Mouse (Mus musculus): ENCODE measurements around the gene Lrp1.

Gene Lrp1

DNA sequence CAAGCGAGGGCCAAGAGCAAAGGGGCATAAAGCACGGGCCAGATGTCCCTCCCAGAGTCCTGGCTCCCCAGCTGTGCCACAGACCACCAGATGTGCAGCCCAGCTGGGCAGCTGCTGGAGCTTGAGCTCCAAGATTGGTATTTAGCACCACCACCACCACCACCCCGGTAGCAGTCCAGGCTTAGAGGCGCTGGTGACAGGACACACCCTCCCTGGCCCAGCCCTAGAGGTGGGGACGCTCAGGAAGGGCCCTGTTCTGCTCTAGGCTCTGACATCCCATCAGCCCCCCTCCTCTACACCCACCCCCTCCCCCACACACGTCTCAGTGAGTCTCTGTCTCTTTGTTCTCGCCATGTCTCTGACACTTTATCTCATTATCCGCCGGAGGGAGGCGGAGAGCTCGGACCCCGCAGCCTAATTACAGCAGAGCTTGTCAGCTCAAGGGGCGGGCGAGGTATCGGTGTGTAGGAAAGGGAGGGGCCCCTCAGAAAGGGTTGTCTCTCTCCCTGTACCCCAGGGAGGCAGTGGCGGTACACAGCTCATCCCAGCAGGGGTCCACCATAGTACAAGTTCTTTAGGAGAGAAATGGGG is 107.4 kb downstream of the Lrp1 start:
- no peak for DNase-seq (ENCODE audit: low read depth, low spot score)
- Histone ChIP-seq H3K36me3 (ENCODE audit: control insufficient read depth, insufficient read depth, low read length, poor library complexity, severe bottlenecking) (peaks cover 3% of the 10 kb centered on the region), H3K27me3 (ENCODE audit: control insufficient read depth, insufficient read depth, low read length, poor library complexity, severe bottlenecking) (no peaks in the 10 kb centered on the region)

DNA sequence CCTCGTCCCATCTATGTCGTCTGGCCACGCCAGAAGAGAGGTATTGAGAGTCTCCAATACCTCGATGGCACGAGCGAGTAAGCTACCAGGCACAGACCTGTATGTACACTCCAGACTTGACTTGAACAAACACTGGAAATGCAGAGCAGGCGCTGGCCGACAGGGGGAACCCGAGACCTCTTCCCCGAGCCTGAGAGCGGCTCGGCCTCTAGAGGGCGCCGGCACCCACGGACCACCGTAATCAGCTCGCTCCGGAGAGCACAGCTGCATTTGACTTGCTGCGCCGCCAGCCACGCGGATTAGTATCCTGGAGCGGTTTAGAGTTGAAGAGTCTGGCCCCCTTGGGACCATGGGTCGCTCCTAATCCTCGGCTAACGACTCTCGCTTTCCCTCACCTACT is 108.1 kb downstream of the Lrp1 start:
- peaks cover 2% of the 10 kb centered on the region for H3K36me3 ChIP-seq (ENCODE audit: control insufficient read depth, insufficient read depth, low read length, poor library complexity, severe bottlenecking)
- H3K27me3 ChIP-seq (ENCODE audit: control insufficient read depth, insufficient read depth, low read length, poor library complexity, severe bottlenecking) = no peaks in the 10 kb centered on the region
- DNase-seq (ENCODE audit: low read depth, low spot score) = peak; percentile 95

DNA sequence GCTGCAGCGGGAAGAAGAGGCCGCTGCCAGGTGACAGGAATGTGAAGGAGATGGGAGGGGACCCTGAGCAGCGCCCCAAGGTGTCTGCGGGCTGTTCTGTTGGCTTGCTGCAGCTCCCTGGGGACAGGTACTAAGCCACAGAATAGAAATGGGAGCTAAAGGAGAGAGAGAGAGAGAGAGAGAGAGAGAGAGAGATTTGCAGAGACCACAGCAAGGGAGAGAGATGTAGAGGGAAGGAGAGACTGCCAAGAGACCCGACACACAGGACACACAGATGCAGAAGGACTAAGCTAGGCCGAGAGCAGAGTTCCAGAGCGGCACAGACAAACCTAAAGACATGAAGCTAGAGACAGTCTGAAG is 108.7 kb downstream of the Lrp1 start:
- Histone ChIP-seq H3K27me3 (ENCODE audit: control insufficient read depth, insufficient read depth, low read length, poor library complexity, severe bottlenecking) (no peaks in the 10 kb centered on the region), H3K36me3 (ENCODE audit: control insufficient read depth, insufficient read depth, low read length, poor library complexity, severe bottlenecking) (peaks cover 1% of the 10 kb centered on the region)
- DNase-seq (ENCODE audit: low read depth, low spot score) = no peak

DNA sequence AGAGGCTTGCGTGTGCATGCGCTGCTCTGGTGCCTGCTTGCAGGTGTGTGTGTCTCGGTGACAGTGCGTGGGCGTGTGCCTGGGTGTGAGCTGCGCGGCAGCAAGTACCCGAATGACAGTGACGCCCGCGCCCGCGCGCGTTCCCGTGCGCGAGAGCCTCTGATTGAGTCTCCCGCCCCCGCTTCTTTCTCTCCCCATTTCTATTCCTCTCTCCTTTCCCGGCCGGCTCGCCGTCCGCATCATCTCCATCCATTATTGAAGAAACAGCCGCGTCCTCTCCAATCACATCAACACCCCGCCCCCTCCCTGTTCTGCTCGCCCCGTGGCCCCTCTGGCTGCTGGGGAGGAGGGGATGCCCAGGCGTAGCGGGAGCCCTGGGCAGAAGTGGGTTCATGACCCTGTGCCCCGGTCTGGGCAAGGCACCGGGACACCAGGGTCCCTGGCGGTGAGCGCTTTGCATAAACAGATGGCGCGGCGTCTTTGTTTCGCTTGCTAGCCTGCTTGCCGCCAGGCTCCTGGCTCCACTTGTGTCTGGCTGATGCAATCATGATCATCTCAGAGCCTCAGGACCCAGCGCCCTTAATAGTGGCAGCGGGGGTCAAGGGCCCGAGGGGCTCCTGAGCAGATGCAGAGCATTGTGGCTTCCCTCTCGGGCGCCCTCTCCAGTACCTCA is 109.2 kb downstream of the Lrp1 start:
- Histone ChIP-seq H3K27me3 (ENCODE audit: control insufficient read depth, insufficient read depth, low read length, poor library complexity, severe bottlenecking) (no peaks in the 10 kb centered on the region), H3K36me3 (ENCODE audit: control insufficient read depth, insufficient read depth, low read length, poor library complexity, severe bottlenecking) (no peaks in the 10 kb centered on the region)
- peak; percentile 80 for DNase-seq (ENCODE audit: low read depth, low spot score)

DNA sequence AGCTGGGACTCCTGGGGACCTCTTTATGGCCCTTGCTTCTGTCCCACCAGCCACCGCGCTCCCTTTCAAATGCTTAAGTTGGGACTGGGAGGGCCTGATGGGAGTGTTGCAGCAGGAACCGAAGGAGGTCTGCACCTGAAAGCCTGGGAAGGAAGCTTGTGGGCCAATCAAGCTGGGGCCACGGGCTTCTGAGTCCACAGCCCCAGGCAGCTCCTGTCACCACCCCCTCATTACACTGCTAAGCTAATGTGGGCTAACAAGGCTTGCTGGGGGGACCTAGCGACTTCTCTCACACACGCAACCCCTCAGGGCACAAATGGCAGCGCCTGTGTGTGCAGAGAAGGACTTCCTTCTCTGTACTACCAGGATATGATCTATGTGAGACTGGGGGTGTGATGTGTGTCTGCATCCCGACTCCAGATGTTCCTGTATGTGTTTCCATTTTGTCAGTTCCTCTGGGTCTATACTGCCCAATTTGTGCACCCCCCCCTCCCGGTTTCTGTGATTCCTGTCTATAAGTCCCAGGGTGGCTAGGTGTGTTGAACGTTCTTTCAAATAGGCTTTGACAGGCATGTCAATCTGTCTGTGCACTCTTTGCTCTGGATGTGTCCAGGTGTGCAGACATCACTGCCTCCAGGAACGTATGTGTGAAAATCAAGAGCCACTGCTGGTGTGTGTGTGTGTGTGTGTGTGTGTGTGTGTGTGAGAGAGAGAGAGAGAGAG is 109.9 kb downstream of the Lrp1 start:
- H3K27me3 ChIP-seq (ENCODE audit: control insufficient read depth, insufficient read depth, low read length, poor library complexity, severe bottlenecking) = no peaks in the 10 kb centered on the region
- DNase-seq (ENCODE audit: low read depth, low spot score) = no peak
- no peaks in the 10 kb centered on the region for H3K36me3 ChIP-seq (ENCODE audit: control insufficient read depth, insufficient read depth, low read length, poor library complexity, severe bottlenecking)

DNA sequence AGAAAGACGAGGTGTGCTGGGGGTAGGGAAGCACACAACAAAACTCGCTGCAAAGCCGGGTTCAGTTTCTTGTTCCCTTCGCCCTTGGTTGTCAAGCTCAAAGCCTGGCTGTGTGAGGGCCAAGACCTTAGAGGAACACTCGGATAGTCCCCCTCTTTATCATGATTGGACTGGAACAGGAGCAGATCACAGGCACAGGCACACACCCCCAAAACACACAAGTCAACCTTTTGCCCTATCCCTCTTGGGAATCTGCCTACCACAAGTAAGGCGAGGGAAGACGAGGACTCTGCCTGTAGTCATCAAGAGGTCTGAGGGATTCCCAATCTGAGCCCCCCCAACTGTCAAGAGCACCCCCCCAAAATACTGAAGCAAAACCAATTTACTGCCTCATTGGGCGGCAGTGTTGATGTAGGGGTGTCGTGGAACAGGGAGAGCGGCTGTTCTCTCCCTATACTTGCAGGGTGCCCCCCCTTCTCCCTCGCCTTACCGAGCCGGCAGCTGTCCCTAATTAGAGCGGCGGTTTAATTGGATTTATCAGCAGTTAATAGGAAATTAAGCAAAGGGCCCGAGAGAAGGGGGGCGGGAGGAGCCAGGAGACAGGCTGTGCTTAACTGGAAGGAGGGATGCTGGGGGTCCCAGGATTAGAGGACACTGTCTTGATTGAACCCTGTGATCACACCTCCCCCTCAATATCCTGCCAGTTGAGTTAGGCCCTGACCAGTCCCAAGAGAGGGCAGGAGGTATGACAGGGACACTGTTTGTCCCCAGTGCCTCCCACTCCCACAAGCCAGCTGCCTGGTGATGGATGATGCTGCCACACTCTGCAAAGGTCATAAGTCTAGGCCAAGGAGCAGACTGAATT is 110.9 kb downstream of the Lrp1 start:
- DNase-seq (ENCODE audit: low read depth, low spot score) = no peak
- Histone ChIP-seq H3K36me3 (ENCODE audit: control insufficient read depth, insufficient read depth, low read length, poor library complexity, severe bottlenecking) (no peaks in the 10 kb centered on the region), H3K27me3 (ENCODE audit: control insufficient read depth, insufficient read depth, low read length, poor library complexity, severe bottlenecking) (no peaks in the 10 kb centered on the region)

DNA sequence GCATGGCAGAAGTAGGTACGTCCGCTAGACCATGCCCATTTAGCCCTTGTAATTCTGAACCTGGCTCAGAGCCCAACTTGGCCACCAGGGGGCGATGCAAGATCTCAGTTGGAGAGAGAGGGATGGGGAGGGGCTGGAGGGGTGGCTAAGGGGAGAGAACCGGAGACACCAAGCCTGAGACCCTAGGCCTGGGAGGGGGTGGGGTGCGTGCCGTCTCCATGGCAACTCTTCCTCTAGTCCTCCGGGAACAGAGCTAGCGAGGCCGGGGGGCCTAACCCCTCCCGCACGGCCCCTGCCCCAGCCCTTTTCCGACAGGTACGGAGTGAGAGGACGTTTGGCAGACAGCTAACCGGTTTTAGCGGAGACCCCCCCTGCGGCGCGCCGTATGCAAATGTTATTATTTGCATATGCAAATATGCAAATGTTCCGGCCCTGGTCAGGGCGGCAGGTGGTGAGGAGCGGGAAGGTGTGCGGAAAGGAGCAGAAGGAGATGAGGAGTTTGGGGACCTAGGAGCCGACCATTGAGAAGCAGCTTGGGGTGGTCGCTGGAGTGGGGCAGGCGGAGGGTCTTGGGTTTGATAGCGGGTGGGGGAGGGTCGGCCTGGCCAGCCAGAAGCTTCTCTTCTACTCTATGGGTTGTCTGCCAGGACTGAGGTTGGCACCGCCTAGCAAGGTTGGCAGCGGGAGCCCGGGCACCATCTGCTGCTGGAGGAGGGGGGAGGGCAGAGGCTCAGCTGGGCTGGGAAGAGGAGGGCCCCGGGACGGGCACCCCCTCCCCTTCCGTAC is 111.7 kb downstream of the Lrp1 start:
- peak; percentile 90 for DNase-seq (ENCODE audit: low read depth, low spot score)
- no peaks in the 10 kb centered on the region for H3K36me3 ChIP-seq (ENCODE audit: control insufficient read depth, insufficient read depth, low read length, poor library complexity, severe bottlenecking)
- H3K27me3 ChIP-seq (ENCODE audit: control insufficient read depth, insufficient read depth, low read length, poor library complexity, severe bottlenecking) = no peaks in the 10 kb centered on the region

DNA sequence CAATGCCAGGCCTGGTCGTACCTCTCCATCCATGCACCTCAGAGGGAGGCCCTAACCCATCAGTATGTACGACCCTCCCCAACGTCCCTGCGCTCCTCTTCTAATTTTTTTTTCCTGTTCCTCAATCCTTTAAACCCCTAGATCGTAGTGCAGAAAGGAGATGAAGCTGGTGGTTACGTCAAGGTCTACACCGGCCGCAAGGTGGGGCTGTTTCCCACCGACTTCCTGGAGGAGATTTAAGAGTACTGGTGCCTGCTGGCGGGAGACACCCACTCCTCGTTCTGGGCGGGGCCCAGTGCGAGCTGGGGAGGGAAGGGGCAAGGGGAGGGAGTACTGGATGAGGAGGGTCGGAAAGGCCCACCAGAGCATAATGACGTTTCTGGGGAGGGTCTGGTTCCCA is 112.7 kb downstream of the Lrp1 start:
- Histone ChIP-seq H3K27me3 (ENCODE audit: control insufficient read depth, insufficient read depth, low read length, poor library complexity, severe bottlenecking) (no peaks in the 10 kb centered on the region), H3K36me3 (ENCODE audit: control insufficient read depth, insufficient read depth, low read length, poor library complexity, severe bottlenecking) (no peaks in the 10 kb centered on the region)
- DNase-seq (ENCODE audit: low read depth, low spot score) = peak; percentile 84

DNA sequence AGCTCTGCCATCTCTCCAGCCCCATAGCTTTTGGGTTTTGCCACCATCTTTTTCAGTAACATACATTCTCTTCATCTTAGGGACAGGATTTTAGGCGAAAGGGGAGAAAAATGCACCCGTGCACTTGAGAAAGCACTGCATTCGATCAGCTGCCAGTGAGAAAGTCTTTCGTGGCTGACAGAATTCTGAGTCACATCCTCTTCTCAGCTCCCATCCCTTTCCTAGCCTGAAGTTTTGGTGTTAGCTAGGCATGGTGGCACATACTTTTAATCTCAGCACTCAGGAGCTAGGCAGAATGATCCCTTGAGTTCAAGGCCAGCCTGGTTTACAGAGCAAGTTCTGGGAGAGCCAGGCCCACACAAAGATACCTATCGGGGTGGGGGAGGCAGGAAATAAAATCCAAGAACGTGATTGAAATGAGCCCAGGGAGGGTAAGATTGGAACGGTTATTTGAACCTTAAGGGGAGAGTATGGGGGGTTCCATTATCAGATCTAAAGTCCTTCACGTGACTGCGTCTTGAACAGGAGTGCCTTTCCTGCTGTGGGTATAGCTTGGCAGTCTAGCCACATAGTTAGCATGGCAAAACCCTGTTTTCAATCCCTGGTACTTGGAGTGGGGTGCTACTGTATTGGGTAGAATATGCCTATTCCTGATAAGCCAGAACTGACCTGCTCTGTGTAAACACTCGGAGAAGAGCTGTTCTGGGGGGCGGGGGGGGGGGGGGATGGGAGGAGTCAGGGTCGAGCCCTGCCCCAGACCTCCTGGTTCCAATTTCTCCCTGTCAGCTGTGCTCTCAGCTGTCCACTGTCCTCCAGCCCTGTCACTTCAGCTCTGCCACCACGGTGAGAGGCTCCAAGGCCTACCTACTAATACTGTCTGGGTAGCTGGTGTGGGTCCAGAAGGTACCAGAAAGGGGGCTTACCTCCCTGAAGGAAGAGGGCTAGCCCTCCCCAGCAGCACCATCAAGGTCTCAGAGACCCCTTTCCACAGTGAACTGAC is 119.8 kb downstream of the Lrp1 start, which contains the start of gene Stac3:
Gene Stac3 (plus strand): TSS at position 793 of the 1,000 bp plus-strand sequence.
- no peak for DNase-seq (ENCODE audit: low read depth, low spot score)
- no peaks in the 10 kb centered on the region for H3K27me3 ChIP-seq (ENCODE audit: control insufficient read depth, insufficient read depth, low read length, poor library complexity, severe bottlenecking)

DNA sequence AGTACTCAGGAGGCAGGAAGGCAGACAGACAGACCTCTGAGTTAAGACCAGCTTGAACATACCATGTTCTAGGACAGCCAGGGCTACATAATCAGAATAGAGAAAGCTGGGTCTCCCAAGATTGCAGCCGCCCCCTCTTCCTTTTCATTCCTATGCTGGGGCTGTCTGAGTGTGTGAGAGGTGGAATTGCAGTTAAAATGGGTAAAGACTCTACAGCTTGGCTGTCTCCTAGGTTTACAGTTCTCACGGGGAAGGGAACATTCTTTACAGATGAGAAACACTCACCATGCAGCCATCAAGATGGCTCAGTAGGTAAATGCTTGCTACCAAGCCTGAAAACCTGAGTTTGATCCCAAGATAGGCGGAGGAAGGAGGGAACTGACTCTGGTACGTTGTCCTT is 120.9 kb downstream of the Lrp1 start:
- DNase-seq (ENCODE audit: low read depth, low spot score) = no peak
- Histone ChIP-seq H3K36me3 (ENCODE audit: control insufficient read depth, insufficient read depth, low read length, poor library complexity, severe bottlenecking) (peaks cover 2% of the 10 kb centered on the region), H3K27me3 (ENCODE audit: control insufficient read depth, insufficient read depth, low read length, poor library complexity, severe bottlenecking) (no peaks in the 10 kb centered on the region)

More for the DNA sequence above, 119.8 kb downstream of the Lrp1 start, which contains the start of gene Stac3:
- no peaks in the 10 kb centered on the region; the same call in none of the 2 replicates for H3K36me3 ChIP-seq (ENCODE audit: control insufficient read depth, insufficient read depth, low read length, poor library complexity, severe bottlenecking)

DNA sequence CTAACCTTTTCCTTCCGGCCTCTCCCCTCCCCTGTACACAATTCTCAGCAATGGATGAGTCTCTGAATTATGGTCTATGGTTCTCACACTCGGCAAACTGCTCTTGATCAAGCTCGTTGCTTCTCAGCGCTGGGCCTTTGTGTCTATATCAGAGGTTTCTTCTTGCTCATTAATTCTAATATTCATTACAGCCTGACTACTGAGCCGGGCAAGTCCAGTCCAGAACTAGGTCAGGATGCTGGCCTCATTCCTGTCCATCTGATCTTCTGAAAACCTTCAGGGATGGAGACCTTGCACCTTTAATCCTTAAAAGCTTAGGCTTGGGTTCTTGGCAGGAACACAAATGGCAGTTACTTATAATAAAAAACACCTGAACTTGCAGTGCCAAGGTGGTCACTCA is 121.4 kb downstream of the Lrp1 start:
- no peak for DNase-seq (ENCODE audit: low read depth, low spot score)
- H3K27me3 ChIP-seq (ENCODE audit: control insufficient read depth, insufficient read depth, low read length, poor library complexity, severe bottlenecking) = no peaks in the 10 kb centered on the region
- H3K36me3 ChIP-seq (ENCODE audit: control insufficient read depth, insufficient read depth, low read length, poor library complexity, severe bottlenecking) = peaks cover 2% of the 10 kb centered on the region

DNA sequence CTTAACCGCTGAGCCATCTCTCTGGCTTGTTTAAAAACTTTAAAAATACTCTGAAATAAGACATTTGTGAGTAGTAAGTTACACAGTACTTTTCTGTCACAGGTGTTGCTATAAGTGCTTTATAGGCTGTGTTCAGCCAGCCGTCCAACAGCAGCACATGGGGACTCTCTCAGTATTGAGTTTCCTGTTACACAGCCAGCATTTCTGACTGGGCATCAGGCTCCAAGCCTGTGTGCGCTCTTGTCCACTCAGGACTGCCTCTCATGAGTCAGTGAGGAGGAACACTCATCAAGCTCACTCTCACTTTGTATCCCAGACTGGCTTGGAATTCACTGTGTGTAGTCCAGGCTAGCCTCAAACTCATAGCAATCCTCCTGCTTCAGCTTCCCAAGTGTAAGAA is 124.8 kb downstream of the Lrp1 start:
- Histone ChIP-seq H3K36me3 (ENCODE audit: control insufficient read depth, insufficient read depth, low read length, poor library complexity, severe bottlenecking) (peaks cover 6% of the 10 kb centered on the region), H3K27me3 (ENCODE audit: control insufficient read depth, insufficient read depth, low read length, poor library complexity, severe bottlenecking) (no peaks in the 10 kb centered on the region)
- DNase-seq (ENCODE audit: low read depth, low spot score) = no peak

DNA sequence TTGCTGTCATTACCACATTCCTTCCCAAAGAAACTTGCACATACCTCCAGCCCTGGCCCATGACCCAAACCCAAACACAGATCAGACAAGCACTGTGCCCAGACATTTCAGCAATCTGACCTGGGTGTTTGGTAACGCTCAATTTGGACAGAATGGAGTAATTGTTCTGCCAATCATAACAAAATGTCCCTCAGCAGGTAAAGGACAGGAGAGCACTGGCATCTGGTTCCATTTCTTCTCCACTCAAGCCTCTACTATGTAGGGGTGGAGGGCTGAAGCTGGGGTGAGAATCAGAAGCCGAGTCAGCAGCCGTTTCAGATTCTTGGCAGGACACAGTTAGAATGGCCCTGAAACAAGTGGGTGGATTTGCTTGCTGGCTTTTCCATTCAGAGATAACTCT is 128.8 kb downstream of the Lrp1 start:
- Histone ChIP-seq H3K27me3 (ENCODE audit: control insufficient read depth, insufficient read depth, low read length, poor library complexity, severe bottlenecking) (no peaks in the 10 kb centered on the region), H3K36me3 (ENCODE audit: control insufficient read depth, insufficient read depth, low read length, poor library complexity, severe bottlenecking) (peaks cover 8% of the 10 kb centered on the region; the same call in 1 of the 2 replicates)
- DNase-seq (ENCODE audit: low read depth, low spot score) = no peak

Measured in splenic B cell, adult 2 months (primary cell).